Mouse (Mus musculus): Measurements from ENCODE around the gene Mtcl1.

GRCm38 (mm10) chr17:66402791-66403470 is 46.6 kb downstream of the Mtcl1 start:
- TF ChIP-seq CTCF (IDR thresholded peaks at IDR 0.05; ENCODE audit: low read depth, low read length) (no peak), POLR2A (IDR thresholded peaks at IDR 0.05; ENCODE audit: borderline replicate concordance, low read depth, low read length) (no peak)
